Mouse (Mus musculus): ENCODE measurements around the gene Gpr68. TPM values are rescaled to one million over a fixed set of nuclear protein-coding genes. Genes with fewer than 3 reads are reported as not detected.

The Gpr68 gene
- polyA plus RNA-seq (2015; fragmentation: Illumina TruSeq; extraction: RNeasy Lipid Tissue Mini Kit (QIAGEN cat#74804); ENCODE audit: low read depth, low replicate concordance) = 11.2 TPM

DNA sequence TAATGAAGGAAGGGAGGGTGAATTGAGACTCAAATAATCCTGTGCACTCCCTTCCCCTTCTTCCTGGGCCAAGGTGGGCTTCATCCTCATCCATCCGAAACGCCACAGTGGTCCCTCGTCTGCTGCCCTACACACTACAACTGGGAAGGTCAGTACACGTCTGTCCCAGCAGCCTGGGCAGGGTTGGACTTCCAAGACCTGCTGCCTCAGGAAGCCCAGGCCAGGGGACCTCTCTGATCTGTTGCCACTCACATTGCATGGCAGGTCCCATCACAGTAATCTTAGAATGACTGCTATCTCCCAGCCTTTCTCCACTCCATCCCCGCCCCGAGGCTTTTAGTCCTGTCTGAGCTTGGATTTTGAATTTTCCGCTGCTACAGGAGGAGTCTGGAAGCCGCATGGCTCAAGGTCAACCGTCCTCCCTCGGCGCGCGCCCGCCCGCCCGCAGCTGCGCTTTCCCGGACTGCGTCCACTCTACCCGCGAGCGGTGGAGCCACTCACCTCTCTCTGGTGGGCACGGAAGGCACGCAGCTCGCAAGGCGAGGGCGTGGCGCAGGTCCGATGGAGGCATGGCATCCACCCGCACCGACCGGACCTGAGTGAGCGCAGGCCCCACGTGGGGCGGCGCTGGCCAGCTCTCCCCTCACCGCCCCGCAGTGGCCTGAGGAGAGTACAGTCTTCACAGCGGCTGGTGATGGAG lies at the start of gene Gpr68:
Gene Gpr68 (minus strand): TSS at position 601 of the 700 bp plus-strand sequence.

Other genes with a start within 250 kb of the Gpr68 start
- gene Rps6ka5, start 181.2 kb downstream of the Gpr68 start, polyA plus RNA-seq (2015; fragmentation: Illumina TruSeq; extraction: RNeasy Lipid Tissue Mini Kit (QIAGEN cat#74804); ENCODE audit: low read depth, low replicate concordance) = 12.6 TPM
- 6.9 TPM for gene Dglucy, start 129.1 kb downstream of the Gpr68 start, polyA plus RNA-seq (2015; fragmentation: Illumina TruSeq; extraction: RNeasy Lipid Tissue Mini Kit (QIAGEN cat#74804); ENCODE audit: low read depth, low replicate concordance)
- 19.6 TPM for gene Ccdc88c, start 120.9 kb upstream of the Gpr68 start, polyA plus RNA-seq (2015; fragmentation: Illumina TruSeq; extraction: RNeasy Lipid Tissue Mini Kit (QIAGEN cat#74804); ENCODE audit: low read depth, low replicate concordance)
- gene Ppp4r3a, start 175.5 kb upstream of the Gpr68 start, polyA plus RNA-seq (2015; fragmentation: Illumina TruSeq; extraction: RNeasy Lipid Tissue Mini Kit (QIAGEN cat#74804); ENCODE audit: low read depth, low replicate concordance) = 26.3 TPM